Mouse (Mus musculus): ENCODE measurements around the gene Theg.

DNA sequence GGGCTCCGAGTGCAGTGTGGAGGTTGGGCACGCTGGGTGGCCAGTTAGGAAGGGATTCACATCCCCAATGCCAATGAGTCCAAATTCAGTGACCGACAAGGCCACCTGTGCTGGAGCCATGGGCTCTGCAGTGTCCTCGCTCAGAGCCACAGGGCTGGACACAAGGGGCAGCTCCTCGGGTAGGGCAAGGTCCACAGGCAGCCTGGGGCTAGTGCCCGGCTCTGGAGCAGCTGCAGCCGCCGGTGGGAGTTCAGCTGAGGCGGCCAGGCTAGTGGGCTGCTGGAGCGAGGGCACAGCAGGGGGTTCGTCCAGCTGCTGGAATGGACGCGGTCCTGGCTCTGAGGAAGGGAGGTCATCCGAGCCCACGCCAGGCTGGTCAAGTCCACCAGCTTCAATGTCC lies 45.6 kb downstream of the Theg start:
- TF ChIP-seq POLR2A (IDR thresholded peaks at IDR 0.05; ENCODE audit: low read depth, low read length), result no peak
- no peak for TF ChIP-seq CTCF (conservative IDR thresholded peaks at IDR 0.05; ENCODE audit: insufficient read depth, insufficient read length, low read depth, low read length)

Measured in kidney, adult 2 months (tissue).